Mouse (Mus musculus) midbrain, embryonic 11.5 days (tissue): Measurements from ENCODE around the gene Fbxl14. TPM values are rescaled to one million over a fixed set of nuclear protein-coding genes. Genes with fewer than 3 reads are reported as not detected.
"Not testable (repeated sequence)": the region's sequence is repeated elsewhere in the genome, so short reads cannot be mapped to it uniquely, and the experiment has no call there.

Source experiments
- ATAC-seq: fragments of 200-750 bp; cut with Nextera tagmentation; 2 replicates; pipeline ENCODE4 v1.8.0; 2017; ENCODE audit warnings: moderate TSS enrichment, moderate library complexity; ENCODE audit not compliant: low FRiP score
- DNase-seq: peaks from one replicate; pipeline ENCODE4 v3.0.0; 2015; ENCODE audit warnings: low spot score; ENCODE audit errors: missing footprints
- H3K27ac ChIP-seq: fragments of 300-500 bp; sonication (generic); 2 replicates; pipeline ENCODE4 v1.5.1; 2014; ENCODE audit warnings: low read depth, low read length
- H3K27me3 ChIP-seq: fragments of 300-500 bp; sonication (generic); 2 replicates; pipeline ENCODE4 v1.6.1; 2014; ENCODE audit warnings: mild to moderate bottlenecking, low read length, moderate library complexity, mixed read lengths; ENCODE audit not compliant: control insufficient read depth, insufficient read depth
- H3K36me3 ChIP-seq: fragments of 300-500 bp; sonication (generic); 2 replicates; pipeline ENCODE4 v1.6.1; 2014; ENCODE audit warnings: mild to moderate bottlenecking, low read length, moderate library complexity, mixed read lengths; ENCODE audit not compliant: control insufficient read depth, insufficient read depth
- H3K4me1 ChIP-seq: fragments of 300-500 bp; sonication (generic); 2 replicates; pipeline ENCODE4 v1.6.1; 2014; ENCODE audit warnings: low read length; ENCODE audit not compliant: control insufficient read depth, insufficient read depth
- H3K4me2 ChIP-seq: fragments of 300-500 bp; sonication (generic); 2 replicates; pipeline ENCODE4 v1.6.1; 2014; ENCODE audit warnings: mild to moderate bottlenecking, moderate library complexity
- H3K4me3 ChIP-seq: fragments of 300-500 bp; sonication (generic); 2 replicates; pipeline ENCODE4 v1.5.1; 2014; ENCODE audit warnings: low read depth, low read length
- H3K9ac ChIP-seq: fragments of 300-500 bp; sonication (generic); 2 replicates; pipeline ENCODE4 v1.6.1; 2014; ENCODE audit warnings: low read length
- H3K9me3 ChIP-seq: fragments of 300-500 bp; sonication (generic); 2 replicates; pipeline ENCODE4 v1.6.1; 2016; ENCODE audit warnings: low read length; ENCODE audit not compliant: control insufficient read depth
- WGBS: fragments of 180-500 bp; shearing (Covaris S2); extraction: QIAGEN DNeasy Blood & Tissue Kit; methylation state at CpG from one replicate; pipeline ENCODE4 v1.1.7; 2014; 5-methylcytosine and 5-hydroxymethylcytosine counted together
- polyA plus RNA-seq: library from polyadenylated mRNA; unstranded; fragments of >200 nt; fragmentation: Nextera tagmentation; extraction: Ambion mirVana; gene quantifications from 2 replicates; pipeline ENCODE4 v1.2.1, GENCODE M21; 2014

Gene Fbxl14
- 5.7 and 6.6 TPM in 2 replicates for polyA plus RNA-seq

DNA sequence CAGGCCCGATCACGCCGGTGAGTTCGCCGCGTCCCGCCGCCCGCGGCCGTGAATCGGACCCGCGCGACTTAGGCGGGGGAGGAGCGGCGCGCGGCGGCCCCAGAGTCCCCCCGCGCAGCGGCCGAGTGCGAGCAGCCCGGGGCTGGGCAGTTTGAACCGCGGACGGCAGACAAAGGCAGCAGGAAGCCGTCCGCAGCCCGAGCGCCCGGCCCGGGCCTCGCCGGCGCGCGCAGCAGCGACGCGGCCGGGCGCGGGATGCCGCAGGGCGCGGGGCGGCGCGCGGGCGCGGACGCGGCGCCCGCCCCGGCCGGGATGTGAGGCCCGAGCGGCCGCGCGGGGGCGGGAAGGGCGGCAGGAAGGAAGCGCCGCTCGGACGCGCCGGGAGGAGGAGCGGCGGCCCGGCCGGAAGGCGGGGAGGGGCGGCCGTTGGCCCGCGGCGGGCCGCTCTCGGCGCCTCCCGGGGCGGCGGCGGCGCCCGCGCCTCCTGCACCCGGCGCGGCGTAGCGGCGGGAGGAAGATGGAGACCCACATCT, at the start of gene Fbxl14:
TSS of gene Fbxl14 (plus strand) at position 326 of the 533 bp plus-strand sequence.
- peaks cover 28% of the 10 kb centered on the region for H3K4me1 ChIP-seq
- WGBS, result under 1% methylated on average over 59 of the region's 101 CpGs
- no peaks in the 10 kb centered on the region for H3K36me3 ChIP-seq
- no peak for DNase-seq
- H3K4me3 ChIP-seq, result peak within 1 kb of the TSS; percentile 95
- peak within 1 kb of the TSS; percentile 98 for H3K9ac ChIP-seq
- no peaks in the 10 kb centered on the region for H3K27me3 ChIP-seq
- H3K9me3 ChIP-seq, result no peaks in the 10 kb centered on the region
- peak; percentile 87 for ATAC-seq
- peak within 1 kb of the TSS; percentile 99 for H3K4me2 ChIP-seq
- H3K27ac ChIP-seq, result peak within 1 kb of the TSS; percentile 98

DNA sequence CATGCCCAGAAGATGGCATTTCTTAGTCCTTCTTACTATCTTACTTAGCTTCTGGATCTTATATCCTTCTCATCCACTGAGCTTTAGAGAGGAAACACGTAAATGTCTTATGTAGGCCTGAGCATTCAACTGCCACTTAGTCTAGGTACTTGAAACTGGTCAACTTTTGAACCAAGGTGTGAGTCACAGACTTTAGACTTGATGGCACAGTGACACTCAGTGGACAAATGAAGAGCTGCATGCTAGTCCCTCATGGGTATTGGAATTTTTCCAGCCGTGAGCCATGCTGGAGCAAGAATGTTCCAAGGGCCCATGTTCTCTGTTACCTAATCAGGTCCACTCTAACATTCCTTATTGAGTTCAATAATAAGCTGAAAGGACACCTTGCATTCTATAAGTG, 49.0 kb upstream of the Fbxl14 start:
- Histone ChIP-seq H3K4me2 (no peak overlapping the region), H3K27me3 (no peaks in the 10 kb centered on the region), H3K9me3 (no peaks in the 10 kb centered on the region; the same call in 1 of the 2 replicates), H3K9ac (no peak overlapping the region), H3K27ac (no peak overlapping the region), H3K4me3 (no peak overlapping the region), H3K4me1 (no peaks in the 10 kb centered on the region), H3K36me3 (no peaks in the 10 kb centered on the region)
- DNase-seq, result peak; percentile 90
- WGBS, result 49% methylated on average over 2 of the region's 2 CpGs
- ATAC-seq, result no peak

DNA sequence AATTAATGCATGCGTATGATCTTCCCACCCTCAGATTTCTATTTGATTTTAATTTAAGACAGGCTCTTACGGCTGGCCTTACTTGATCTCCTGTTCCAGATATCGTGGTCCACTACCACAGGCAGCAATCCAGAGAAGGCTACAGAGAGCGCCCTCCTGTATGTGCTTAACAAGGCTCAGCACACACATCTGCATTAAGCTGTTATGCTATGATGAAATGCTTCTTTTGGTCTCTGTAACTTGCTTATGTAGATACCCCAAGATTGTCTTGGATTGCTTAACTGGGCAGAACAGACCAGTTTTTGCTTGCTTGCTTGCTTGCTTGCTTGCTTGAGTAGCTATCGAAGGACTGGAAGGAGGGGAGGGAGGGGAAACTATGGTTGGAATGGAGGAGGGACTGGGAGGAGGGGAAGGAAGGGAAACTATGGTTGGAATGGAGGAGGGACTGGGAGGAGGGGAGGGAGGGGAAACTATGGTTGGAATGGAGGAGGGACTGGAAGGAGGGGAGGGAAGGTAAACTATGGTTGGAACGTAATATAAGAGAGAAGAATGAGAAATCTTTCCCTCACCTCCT, 47.6 kb upstream of the Fbxl14 start:
- ATAC-seq (no peak), DNase-seq (no peak)
- Histone ChIP-seq H3K4me3 (no peak overlapping the region), H3K36me3 (no peaks in the 10 kb centered on the region), H3K27ac (no peak overlapping the region), H3K9me3 (no peaks in the 10 kb centered on the region; the same call in 1 of the 2 replicates), H3K27me3 (no peaks in the 10 kb centered on the region), H3K9ac (no peak overlapping the region), H3K4me1 (no peaks in the 10 kb centered on the region), H3K4me2 (no peak overlapping the region)
- 85% methylated on average over 6 of the region's 6 CpGs for WGBS

DNA sequence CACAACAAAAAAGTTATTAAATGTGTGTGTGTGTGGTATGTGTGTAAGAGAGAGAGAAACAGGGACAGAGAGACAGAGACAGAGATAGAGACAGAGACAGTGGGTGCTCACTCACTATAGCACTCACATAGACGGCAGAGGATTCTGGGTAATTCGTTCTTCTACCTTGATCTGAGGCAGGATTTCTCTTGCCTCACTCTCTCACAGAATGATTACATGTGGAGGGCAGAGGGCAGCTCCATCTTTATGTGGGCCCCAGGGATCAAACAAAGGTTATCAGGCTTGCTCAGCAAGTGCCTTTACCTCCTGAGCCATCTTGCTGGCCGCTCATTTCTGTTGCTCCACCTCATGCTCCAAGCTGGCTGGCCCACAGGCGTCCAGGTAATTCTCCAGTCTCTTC, 45.1 kb upstream of the Fbxl14 start:
- no peak for DNase-seq
- Histone ChIP-seq H3K27me3 (no peaks in the 10 kb centered on the region), H3K9me3 (no peaks in the 10 kb centered on the region), H3K9ac (no peak overlapping the region), H3K36me3 (no peaks in the 10 kb centered on the region), H3K4me2 (no peak overlapping the region), H3K27ac (no peak overlapping the region), H3K4me3 (no peak overlapping the region), H3K4me1 (peaks cover 3% of the 10 kb centered on the region)
- WGBS, result 86% methylated on average over 4 of the region's 4 CpGs
- ATAC-seq, result no peak

GRCm38 (mm10) chr6:119437894-119438761, 41.3 kb upstream of the Fbxl14 start:
- DNase-seq, result no peak
- no peaks in the 10 kb centered on the region for H3K27me3 ChIP-seq
- no peaks in the 10 kb centered on the region for H3K9me3 ChIP-seq
- no peaks in the 10 kb centered on the region for H3K36me3 ChIP-seq
- no peak overlapping the region for H3K9ac ChIP-seq
- ATAC-seq, result peak; percentile 81
- peaks cover 3% of the 10 kb centered on the region for H3K4me1 ChIP-seq
- WGBS, result 52% methylated on average over 8 of the region's 8 CpGs
- H3K4me3 ChIP-seq, result no peak overlapping the region
- H3K27ac ChIP-seq, result no peak overlapping the region; the same call in 1 of the 2 replicates
- H3K4me2 ChIP-seq, result no peak overlapping the region

GRCm38 (mm10) chr6:119442729-119443128, 36.7 kb upstream of the Fbxl14 start:
- not testable (repeated sequence) for H3K4me3 ChIP-seq, H3K27ac ChIP-seq, H3K36me3 ChIP-seq, H3K9ac ChIP-seq, ATAC-seq, DNase-seq, H3K27me3 ChIP-seq, H3K4me1 ChIP-seq, H3K4me2 ChIP-seq, H3K9me3 ChIP-seq
- 82% methylated on average over 5 of the region's 5 CpGs for WGBS

GRCm38 (mm10) chr6:119443742-119444645, 35.5 kb upstream of the Fbxl14 start:
- H3K4me3 ChIP-seq, result no peak overlapping the region
- H3K4me1 ChIP-seq, result peaks cover 9% of the 10 kb centered on the region
- ATAC-seq, result peak; percentile 61
- H3K36me3 ChIP-seq, result no peaks in the 10 kb centered on the region
- DNase-seq, result peak; percentile 97
- no peaks in the 10 kb centered on the region for H3K27me3 ChIP-seq
- 48% methylated on average over 12 of the region's 12 CpGs for WGBS
- H3K9me3 ChIP-seq, result no peaks in the 10 kb centered on the region
- H3K4me2 ChIP-seq, result no peak overlapping the region
- no peak overlapping the region for H3K27ac ChIP-seq
- no peak overlapping the region for H3K9ac ChIP-seq

DNA sequence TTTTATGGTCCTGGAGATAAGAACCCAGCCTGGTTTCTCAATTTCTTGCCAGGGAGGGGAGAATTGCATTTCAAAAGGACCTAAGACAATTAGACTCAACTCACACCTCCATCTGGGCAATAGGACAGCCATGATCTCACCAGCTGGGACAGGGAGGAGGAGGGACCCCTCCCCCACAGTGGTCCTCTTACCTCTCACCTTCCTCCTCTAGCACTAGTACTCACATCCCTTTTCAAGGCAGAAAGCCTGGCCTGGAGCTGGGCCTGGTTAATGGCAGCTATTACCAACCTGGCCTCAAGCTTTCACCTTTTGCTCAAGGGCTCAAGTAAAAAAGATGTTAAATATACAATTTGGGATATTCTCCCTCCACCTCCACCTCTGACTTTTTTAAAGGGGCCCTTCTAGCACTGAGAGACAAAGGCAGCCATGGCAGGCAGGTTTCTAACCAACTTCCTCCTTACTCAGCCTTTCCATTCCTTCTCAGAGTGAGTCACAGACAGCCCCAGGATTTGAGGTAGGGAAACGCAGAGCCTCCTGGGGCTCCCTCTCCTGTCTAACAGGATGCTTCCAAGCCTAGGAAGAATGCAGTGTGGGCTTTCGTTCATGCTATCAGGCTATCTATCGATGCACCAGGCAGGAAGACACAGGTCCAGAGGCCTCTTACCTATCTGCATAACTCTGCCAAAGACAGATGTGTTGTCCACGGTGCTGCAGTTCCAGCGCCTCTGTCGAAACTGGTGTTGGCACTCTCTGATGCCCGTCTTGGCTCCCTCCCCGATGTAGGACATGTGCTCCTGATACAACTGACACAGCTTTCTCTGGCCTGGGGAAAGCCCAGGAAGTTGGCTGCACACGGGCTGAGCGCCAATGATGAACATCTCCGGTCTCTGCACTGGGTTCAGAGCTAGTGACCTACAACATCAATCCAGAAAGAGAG, 33.5 kb upstream of the Fbxl14 start:
- Histone ChIP-seq H3K9me3 (no peaks in the 10 kb centered on the region), H3K27ac (no peak overlapping the region), H3K4me1 (peaks cover 14% of the 10 kb centered on the region), H3K4me3 (no peak overlapping the region), H3K27me3 (no peaks in the 10 kb centered on the region), H3K36me3 (no peaks in the 10 kb centered on the region), H3K4me2 (no peak overlapping the region), H3K9ac (no peak overlapping the region)
- WGBS, result 80% methylated on average over 11 of the region's 11 CpGs
- DNase-seq (no peak), ATAC-seq (no peak)
